Mouse (Mus musculus) adrenal gland (tissue): ENCODE results near the gene Lrrc74a.

ENCODE experiments used
- intact Hi-C: fragments of 180-260 bp; cut with DNase I; formaldehyde crosslinking; loops from one replicate; pipeline ENCODE4 v1.15.1; 2025

Lrrc74a gene

GRCm38 (mm10) chr12:86781654-86782202 lies 47.6 kb downstream of the Lrrc74a start:
- intact Hi-C loops = no loop called here

GRCm38 (mm10) chr12:86786149-86787019 lies 52.2 kb downstream of the Lrrc74a start:
- intact Hi-C loops = no loop called here

GRCm38 (mm10) chr12:86787020-86787553 lies 52.9 kb downstream of the Lrrc74a start:
- intact Hi-C loops = no loop called here

- intact Hi-C loops = no loop called here
These were observed 56.1 kb downstream of the Lrrc74a start for GRCm38 (mm10) chr12:86790100-86790848.

- intact Hi-C loops = no loop called here
These were observed 56.6 kb downstream of the Lrrc74a start for GRCm38 (mm10) chr12:86790849-86791127.

GRCm38 (mm10) chr12:86791987-86792386 lies 57.8 kb downstream of the Lrrc74a start:
- intact Hi-C loops = no loop called here

GRCm38 (mm10) chr12:86793830-86794229 lies 59.7 kb downstream of the Lrrc74a start:
- intact Hi-C loops = no loop called here

- intact Hi-C loops = no loop called here
These were observed 60.2 kb downstream of the Lrrc74a start for GRCm38 (mm10) chr12:86794331-86794730.

- intact Hi-C loops = no loop called here
These were observed 61.1 kb downstream of the Lrrc74a start for GRCm38 (mm10) chr12:86795076-86795837.

GRCm38 (mm10) chr12:86795838-86796232 lies 61.7 kb downstream of the Lrrc74a start:
- intact Hi-C loops = loop anchor here (1.0 kb wide), 1 partner anchor 110 kb away; no protein-coding TSS in a partner anchor

- intact Hi-C loops = loop anchor here (1.0 kb wide), 1 partner anchor 110 kb away; no protein-coding TSS in a partner anchor
These were observed 62.2 kb downstream of the Lrrc74a start for GRCm38 (mm10) chr12:86796351-86796750.

GRCm38 (mm10) chr12:86797771-86798170 lies 63.6 kb downstream of the Lrrc74a start:
- intact Hi-C loops = no loop called here

GRCm38 (mm10) chr12:86798773-86799540 lies 64.8 kb downstream of the Lrrc74a start:
- intact Hi-C loops = no loop called here

- intact Hi-C loops = loop anchor here (2.0 kb wide), 1 partner anchor 33 kb away; no protein-coding TSS in a partner anchor
These were observed 65.6 kb downstream of the Lrrc74a start for GRCm38 (mm10) chr12:86799786-86800185.

GRCm38 (mm10) chr12:86800336-86800735 lies 66.2 kb downstream of the Lrrc74a start:
- intact Hi-C loops = loop anchor here (2.0 kb wide), 1 partner anchor 32 kb away; no protein-coding TSS in a partner anchor

GRCm38 (mm10) chr12:86800765-86801147 lies 66.6 kb downstream of the Lrrc74a start:
- intact Hi-C loops = loop anchor here (2.0 kb wide), 1 partner anchor 32 kb away; no protein-coding TSS in a partner anchor

- intact Hi-C loops = loop anchor here (2.0 kb wide), 2 partner anchors 31 to 81 kb away; no protein-coding TSS in a partner anchor
These were observed 67.2 kb downstream of the Lrrc74a start for GRCm38 (mm10) chr12:86801148-86802004.

- intact Hi-C loops = loop anchor here (2.0 kb wide), 1 partner anchor 81 kb away; no protein-coding TSS in a partner anchor
These were observed 68.0 kb downstream of the Lrrc74a start for GRCm38 (mm10) chr12:86802005-86802671.
